Mouse (Mus musculus) adrenal gland, postnatal 4 days (tissue): Measurements from ENCODE around the gene I830077J02Rik. TPM values are rescaled to one million over a fixed set of nuclear protein-coding genes. Genes with fewer than 3 reads are reported as not detected.

ENCODE experiments used
- DNase-seq, 2 experiments: peaks; one replicate each; pipeline ENCODE4 v3.0.0; 2021 to 2022; ENCODE audit warnings: low spot score in 2 of 2, mixed read lengths in 2 of 2
- total RNA-seq, 2 experiments: library from RNA; stranded (reverse); gene quantifications; 2 replicates each; pipeline ENCODE4 v1.2.3; 2021

Gene I830077J02Rik
- total RNA-seq, 2 experiments from 2014 or later, result 0.78 to 1.0 TPM

DNA sequence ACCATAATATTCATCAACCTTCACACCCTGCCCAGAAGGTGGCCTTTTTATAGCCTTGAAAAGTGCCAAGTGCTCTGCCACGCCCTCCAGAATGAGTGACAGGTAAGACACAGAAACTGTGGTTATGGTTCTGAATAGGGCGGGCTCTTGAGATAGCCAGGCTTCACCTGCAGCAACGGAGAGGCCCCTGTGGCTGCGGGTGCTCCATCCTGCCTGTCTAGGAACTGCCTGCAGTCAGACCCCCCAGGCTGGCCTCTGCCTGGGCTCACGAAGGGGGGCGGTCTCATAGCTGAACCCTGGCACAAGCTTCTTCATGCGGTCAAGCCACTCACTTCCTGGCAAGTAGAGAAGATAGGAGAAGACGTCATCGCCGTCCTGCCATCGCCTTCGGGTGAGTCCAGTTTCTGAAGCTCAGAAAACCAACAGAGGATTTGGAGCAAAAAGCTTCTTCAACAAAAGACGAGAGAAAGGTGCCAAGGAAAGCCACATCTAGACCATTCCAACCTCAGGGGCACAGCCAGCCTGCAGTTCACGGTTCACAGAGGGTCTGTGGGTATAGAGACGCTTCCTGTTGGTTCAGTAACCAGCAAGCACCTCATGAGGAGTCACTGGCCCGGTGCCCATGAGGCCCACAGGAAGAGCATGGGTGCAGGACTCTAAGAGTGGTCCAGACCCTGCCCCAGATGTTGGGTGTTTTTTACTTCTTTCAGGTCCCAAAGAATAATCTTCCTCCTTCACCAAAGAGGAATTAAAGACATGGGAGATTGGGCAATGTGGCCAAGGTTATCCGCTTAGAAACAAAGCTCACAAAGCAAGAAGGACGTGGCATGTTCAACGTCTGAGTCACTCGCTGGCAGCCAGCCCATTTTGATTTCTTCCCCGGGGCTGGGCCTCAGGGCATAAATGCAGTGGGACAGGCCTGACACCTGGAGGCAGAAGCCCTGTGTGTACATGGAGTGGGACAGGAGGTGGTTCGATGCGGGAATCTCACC is 37.6 kb downstream of the I830077J02Rik start:
- peak; percentile 91 to 93 for DNase-seq

DNA sequence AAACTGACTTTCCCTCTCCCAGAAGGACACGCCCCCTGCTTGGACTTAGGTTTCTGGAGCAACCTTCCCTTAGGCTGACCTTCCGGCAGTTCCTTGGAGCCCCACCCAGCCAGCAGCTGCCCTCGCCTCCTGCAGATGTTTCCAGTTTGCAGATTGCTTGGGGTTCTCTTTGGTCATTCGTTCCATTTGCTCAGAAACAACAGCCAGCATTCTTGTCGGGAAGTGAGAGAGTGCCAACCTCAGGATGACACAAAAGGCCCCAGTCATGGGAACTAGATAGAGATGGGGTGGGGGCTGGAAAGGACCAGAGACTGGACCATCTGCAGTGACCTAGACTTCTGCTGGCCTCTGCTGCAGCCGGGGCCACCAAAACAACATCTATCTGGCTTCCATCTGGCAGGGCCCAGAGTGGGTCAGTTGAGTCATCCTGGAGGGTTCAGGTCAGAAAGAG is 38.5 kb downstream of the I830077J02Rik start:
- DNase-seq, result no peak

DNA sequence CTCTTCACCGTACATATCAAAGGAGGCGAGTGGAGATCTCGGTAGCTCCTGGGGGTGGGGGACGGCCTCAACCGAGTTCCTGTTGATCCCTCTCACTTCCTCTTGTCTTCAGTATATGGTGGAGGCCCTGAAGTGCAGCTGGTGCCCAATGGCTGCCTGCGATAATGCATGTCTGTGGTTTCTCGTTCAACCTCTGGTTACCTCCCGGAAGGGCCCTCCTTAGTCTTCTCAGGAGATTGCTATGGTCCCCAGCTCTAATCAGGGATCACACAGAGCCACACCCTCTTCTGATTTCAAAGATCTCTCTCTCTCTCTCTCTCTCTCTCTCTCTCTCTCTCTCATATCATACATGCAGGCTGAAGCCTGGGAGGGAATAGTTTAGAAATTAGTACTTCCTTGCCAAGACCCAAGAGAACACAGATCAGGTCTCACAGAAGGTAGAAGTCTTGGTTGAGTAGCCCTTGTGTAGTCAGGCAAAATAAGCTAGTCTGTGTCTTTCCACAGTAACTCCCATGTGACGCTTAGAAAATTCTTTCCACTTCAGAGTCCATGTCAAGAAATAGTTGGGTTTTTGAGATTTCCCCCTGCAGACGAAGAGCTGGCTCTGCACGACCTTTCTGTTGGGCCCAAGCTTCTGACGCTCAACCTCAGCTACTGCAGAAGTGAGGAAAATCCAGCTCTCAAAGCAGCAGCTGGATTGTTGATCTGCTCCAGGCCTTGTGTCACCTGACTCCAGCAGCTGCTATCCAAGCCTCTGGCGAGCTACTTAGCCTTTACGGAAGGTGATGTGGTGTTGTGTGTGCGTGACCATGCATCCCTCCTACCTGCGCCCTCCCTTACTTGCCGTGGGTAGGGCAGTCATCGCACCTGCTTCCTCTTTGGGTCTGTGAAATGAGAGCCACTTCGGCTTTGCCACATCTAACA is 39.6 kb downstream of the I830077J02Rik start:
- no peak for DNase-seq

DNA sequence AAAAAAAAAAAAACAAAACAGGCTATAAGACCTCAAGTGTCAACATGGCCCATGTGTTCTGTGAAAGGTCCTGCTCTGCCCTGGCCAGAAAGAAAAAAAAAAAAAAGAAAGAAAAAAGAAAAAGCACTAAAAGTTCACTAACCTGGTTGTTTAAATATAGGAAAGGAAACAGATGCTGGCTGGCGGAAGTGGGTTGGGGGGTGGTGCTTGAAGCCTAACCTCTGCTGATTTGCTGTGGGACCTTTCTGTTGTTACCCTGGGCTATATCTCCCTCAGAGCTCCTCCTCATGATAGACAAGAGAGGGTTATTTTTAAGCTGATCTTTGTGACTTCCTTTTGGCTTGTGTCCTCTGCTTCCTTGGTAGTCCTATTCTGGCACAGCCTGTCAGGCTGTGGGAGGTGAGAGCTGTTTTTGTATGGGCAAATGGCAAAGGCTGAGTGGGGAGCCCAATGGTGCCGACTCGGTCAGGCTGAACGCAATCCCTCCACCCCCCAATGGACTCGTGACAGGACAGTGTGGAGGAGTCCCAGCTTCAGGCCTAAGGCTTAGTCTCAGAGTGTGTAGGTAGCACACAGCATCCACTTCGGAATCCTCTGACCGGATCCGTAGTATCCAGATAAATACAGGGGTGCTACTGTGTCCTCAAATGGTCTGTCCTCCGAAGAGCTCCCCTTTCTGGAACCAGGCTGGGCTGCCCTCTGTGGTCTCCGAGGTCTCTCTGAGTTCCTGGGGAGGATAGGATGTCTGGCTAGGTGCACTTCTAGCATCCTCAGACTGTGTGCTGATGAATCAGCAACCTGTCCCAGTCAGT is 40.5 kb downstream of the I830077J02Rik start:
- no peak for DNase-seq

- DNase-seq, result no peak
These were observed 41.3 kb downstream of the I830077J02Rik start for GRCm38 (mm10) chr3:105891141-105891540.

- no peak for DNase-seq
These were observed 42.2 kb downstream of the I830077J02Rik start for GRCm38 (mm10) chr3:105890220-105890619.

- no peak for DNase-seq
These were observed 43.5 kb downstream of the I830077J02Rik start for GRCm38 (mm10) chr3:105888961-105889360.

- no peak for DNase-seq
These were observed 49.4 kb downstream of the I830077J02Rik start for GRCm38 (mm10) chr3:105883111-105883510.

DNA sequence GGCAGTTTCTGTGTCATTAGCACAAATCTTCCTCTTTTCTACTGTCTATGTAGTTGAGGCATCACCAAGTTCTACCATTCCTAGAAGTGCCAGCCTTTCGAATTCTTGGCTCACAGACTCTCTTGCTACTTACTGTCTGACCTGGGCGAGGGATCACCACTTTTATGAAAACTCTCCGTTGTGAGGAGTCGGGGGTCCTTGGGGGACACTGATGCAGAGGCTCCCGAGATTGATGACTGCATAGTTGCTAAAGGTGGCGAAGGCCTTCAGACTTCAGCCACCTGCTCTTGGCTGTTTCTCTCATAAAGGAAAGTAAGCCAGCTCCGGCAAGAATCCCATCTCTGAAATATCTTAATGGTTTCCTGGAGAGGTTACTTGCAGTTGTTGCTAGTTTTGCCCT is 50.4 kb downstream of the I830077J02Rik start:
- DNase-seq, result no peak

DNA sequence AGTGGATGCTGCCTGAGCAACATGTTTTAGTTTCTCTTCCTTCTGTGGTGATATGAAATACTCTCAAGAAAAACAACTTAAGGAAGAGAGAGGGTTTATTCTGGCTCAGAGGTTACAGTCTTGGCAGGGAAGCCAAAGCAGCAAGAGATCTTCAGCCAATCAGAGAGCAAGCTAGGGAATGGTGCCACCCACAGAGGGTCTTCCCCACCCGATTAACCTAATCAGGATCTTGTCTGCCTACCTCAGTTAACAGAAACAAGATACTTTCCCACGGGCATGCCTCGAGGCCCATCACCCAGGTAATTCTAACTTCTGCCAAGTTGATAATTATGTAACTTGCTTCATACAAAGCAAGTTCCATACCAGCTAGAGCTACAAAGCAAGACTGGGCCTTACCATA is 52.0 kb downstream of the I830077J02Rik start:
- DNase-seq, result no peak

DNA sequence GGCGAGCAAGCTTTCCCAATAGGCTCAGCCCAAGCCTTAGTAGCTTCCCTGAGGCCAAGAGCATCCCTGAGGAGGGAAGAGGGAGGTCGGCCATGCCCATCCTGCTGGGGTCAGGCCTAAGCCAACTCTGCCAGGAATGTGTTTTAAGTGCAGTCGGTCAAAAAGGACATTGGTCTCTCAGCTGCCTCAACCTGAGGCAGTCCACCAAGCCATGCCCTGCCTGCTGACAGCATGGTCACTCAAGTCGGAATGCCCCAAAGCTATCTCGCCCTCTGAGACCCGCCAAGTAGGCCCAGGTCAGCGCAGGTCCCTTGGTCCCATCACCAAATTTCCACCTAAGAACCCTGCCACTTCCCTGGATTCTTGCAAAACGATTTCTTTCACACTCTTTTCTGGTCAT is 53.7 kb downstream of the I830077J02Rik start:
- no peak for DNase-seq

- DNase-seq, result no peak
These were observed 54.5 kb downstream of the I830077J02Rik start for GRCm38 (mm10) chr3:105877919-105878318.

- DNase-seq, result no peak
These were observed 55.1 kb downstream of the I830077J02Rik start for GRCm38 (mm10) chr3:105877252-105877803.

GRCm38 (mm10) chr3:105876022-105876421 is 56.4 kb downstream of the I830077J02Rik start:
- DNase-seq, result no peak

Other genes starting within 250 kb of the I830077J02Rik start
- gene Ddx20, start 245.1 kb downstream of the I830077J02Rik start, total RNA-seq, result 10 to 100 TPM; 22.4 to 24.6 TPM
- 1 to 10 TPM; 3.5 to 3.8 TPM for gene Inka2, start 228.1 kb downstream of the I830077J02Rik start, total RNA-seq
- gene Rap1a, start 131.3 kb downstream of the I830077J02Rik start, total RNA-seq, result 100 to 1,000 TPM; 170 to 173 TPM
- gene Adora3, start 61.8 kb downstream of the I830077J02Rik start, total RNA-seq, result under 1 TPM; 0.17 to 0.25 TPM
- gene Tmigd3, start 61.8 kb downstream of the I830077J02Rik start, total RNA-seq, result under 1 TPM in 1 of 2 experiments, not detected in 1; 0.25 TPM
- 10 to 100 TPM; 74.0 to 76.3 TPM for gene Wdr77, start 26.7 kb upstream of the I830077J02Rik start, total RNA-seq
- 100 to 1,000 TPM; 328 to 331 TPM for gene Atp5f1, start 27.4 kb upstream of the I830077J02Rik start, total RNA-seq
- 1 to 10 TPM; 1.7 to 2.0 TPM for gene Ovgp1, start 41.0 kb upstream of the I830077J02Rik start, total RNA-seq
- not detected for gene Pifo, start 82.0 kb upstream of the I830077J02Rik start, total RNA-seq
- gene Chil5, start 100.2 kb upstream of the I830077J02Rik start, total RNA-seq, result not detected
- gene Chia1, start 180.6 kb upstream of the I830077J02Rik start, total RNA-seq, result not detected
- gene Chil3, start 234.9 kb upstream of the I830077J02Rik start, total RNA-seq, result 10 to 100 TPM in 1 of 2 experiments, 1 to 10 TPM in 1; 6.2 to 14.3 TPM